Mouse (Mus musculus) kidney, postnatal 4 days (tissue): ENCODE results near the gene Adh5.

ENCODE experiments used
- DNase-seq, 2 experiments: peaks; one replicate each; pipeline ENCODE4 v3.0.0; 2021; ENCODE audit warnings: mixed read lengths in 2 of 2

Gene Adh5

GRCm38 (mm10) chr3:138442612-138443464 is at the start of gene Adh5:
Adh5 (plus strand) TSS chr3:138443093.
- peak; percentile 93 to 95 for DNase-seq

GRCm38 (mm10) chr3:138404872-138405271 is 38.0 kb upstream of the Adh5 start:
- DNase-seq, result no peak

- peak; percentile 76 to 81 for DNase-seq
These were observed 37.6 kb upstream of the Adh5 start for GRCm38 (mm10) chr3:138405341-138405740.

- DNase-seq, result peak; percentile 13 to 26
These were observed 37.1 kb upstream of the Adh5 start for GRCm38 (mm10) chr3:138405840-138406239.

GRCm38 (mm10) chr3:138407920-138408319 is 35.0 kb upstream of the Adh5 start:
- peak; percentile 28 to 53 for DNase-seq

GRCm38 (mm10) chr3:138409585-138409984 is 33.3 kb upstream of the Adh5 start:
- DNase-seq, result no peak

GRCm38 (mm10) chr3:138410211-138410610 is 32.7 kb upstream of the Adh5 start:
- no peak for DNase-seq

GRCm38 (mm10) chr3:138415121-138415690 is 27.7 kb upstream of the Adh5 start, which contains the start of gene Adh4:
Adh4 (plus strand) TSS chr3:138415466.
- peak; percentile 20 to 42 for DNase-seq

GRCm38 (mm10) chr3:138419369-138419768 is 23.5 kb upstream of the Adh5 start:
- DNase-seq, result no peak

- DNase-seq, result no peak
These were observed 22.5 kb upstream of the Adh5 start for GRCm38 (mm10) chr3:138420385-138420784.

GRCm38 (mm10) chr3:138423664-138424063 is 19.2 kb upstream of the Adh5 start:
- no peak for DNase-seq

GRCm38 (mm10) chr3:138424247-138424646 is 18.6 kb upstream of the Adh5 start:
- no peak for DNase-seq

- DNase-seq, result no peak
These were observed 12.4 kb upstream of the Adh5 start for GRCm38 (mm10) chr3:138430360-138430976.

GRCm38 (mm10) chr3:138431835-138432234 is 11.1 kb upstream of the Adh5 start:
- DNase-seq, result no peak

- no peak for DNase-seq
These were observed 4.2 kb upstream of the Adh5 start for GRCm38 (mm10) chr3:138438716-138439115.

- DNase-seq, result no peak
These were observed 690 bp upstream of the Adh5 start for GRCm38 (mm10) chr3:138442203-138442602.

GRCm38 (mm10) chr3:138443465-138443771 is 525 bp downstream of the Adh5 start:
- DNase-seq, result no peak

- DNase-seq, result peak in 1 of 2 experiments; percentile 50
These were observed 5.4 kb downstream of the Adh5 start for GRCm38 (mm10) chr3:138448077-138448860.

- DNase-seq, result no peak
These were observed 9.3 kb downstream of the Adh5 start for GRCm38 (mm10) chr3:138452169-138452568.

GRCm38 (mm10) chr3:138454234-138454633 is 11.3 kb downstream of the Adh5 start:
- no peak for DNase-seq

- no peak for DNase-seq
These were observed 12.0 kb downstream of the Adh5 start for GRCm38 (mm10) chr3:138454711-138455435.

- no peak for DNase-seq
These were observed 15.5 kb downstream of the Adh5 start for GRCm38 (mm10) chr3:138458441-138458840.
